Comparison of ENCODE assay signal across 16 mouse cellular contexts in the genomic region with DNA sequence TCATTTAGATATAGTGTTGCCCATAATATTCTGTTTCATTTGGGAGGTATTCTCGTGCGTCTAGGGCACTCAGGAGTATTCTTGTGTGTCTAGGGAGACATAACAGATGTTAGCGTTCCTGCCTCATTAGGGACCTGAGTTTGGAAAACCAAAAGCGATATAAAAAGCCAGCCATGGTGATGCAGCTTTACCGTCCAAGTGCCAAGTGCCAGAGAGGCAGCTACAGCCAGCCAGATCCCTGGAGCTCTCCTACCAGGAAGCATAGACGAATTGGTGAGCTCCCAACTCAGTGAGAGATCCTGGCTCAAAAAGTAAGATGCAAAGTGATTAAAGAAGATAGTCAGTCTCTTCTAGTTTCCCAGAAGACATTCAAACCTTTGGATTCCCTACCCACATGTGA.
"Had no signal": no experiment of that assay in that cellular context is flagged by ENCODE, and none has a peak within 500 bp of the region (broad histone marks: within the 10 kb centered on the region; RNA-seq: fewer than 3 reads in every experiment).

No protein-coding gene starts in this region.

- H3K4me1 ChIP-seq: liver, embryonic 13.5 days; neural tube, embryonic 12.5 days; neural tube, embryonic 15.5 days had no signal

- H3K27me3 ChIP-seq: liver, embryonic 13.5 days; neural tube, embryonic 12.5 days; neural tube, embryonic 15.5 days had no signal

- H3K36me3 ChIP-seq: liver, embryonic 13.5 days; neural tube, embryonic 12.5 days; neural tube, embryonic 15.5 days had no signal

- H3K9me3 ChIP-seq: neural tube, embryonic 12.5 days; neural tube, embryonic 15.5 days had no signal

- H3K9ac ChIP-seq: liver, embryonic 13.5 days; neural tube, embryonic 12.5 days; neural tube, embryonic 15.5 days had no signal

- H3K4me3 ChIP-seq: liver, embryonic 13.5 days; neural tube, embryonic 12.5 days; neural tube, embryonic 15.5 days had no signal

- H3K4me2 ChIP-seq: liver, embryonic 13.5 days; midbrain, embryonic 11.5 days; neural tube, embryonic 12.5 days; neural tube, embryonic 15.5 days had no signal

- H3K27ac ChIP-seq: liver, embryonic 13.5 days; neural tube, embryonic 12.5 days; neural tube, embryonic 15.5 days; stomach, postnatal 0 days had no signal

- DNase-seq: kidney, postnatal 14 days; kidney, postnatal 4 days; liver, embryonic 13.5 days; lung, adult 2 months; lung, postnatal 14 days; lung, postnatal 4 days; midbrain, embryonic 14.5 days; right cerebral cortex, adult 18-20 months; right cerebral cortex, postnatal 14 days; right cerebral cortex, postnatal 4 days; thymus, adult 2 months; thymus, postnatal 14 days had no signal
